Mouse (Mus musculus) thymus, adult 2 months (tissue): ENCODE results near the gene Fcer2a.

ENCODE experiments used
- CTCF ChIP-seq: fragments of 200-500 bp; IDR thresholded peaks from 2 replicates; pipeline ENCODE4 v1.5.1; 2012; ENCODE audit warnings: mild to moderate bottlenecking, control low read depth, low read length, moderate library complexity, borderline replicate concordance; ENCODE audit not compliant: control insufficient read depth, poor library complexity, insufficient read depth; ENCODE audit errors: extremely low read depth
- POLR2A ChIP-seq: fragments of 200-500 bp; IDR thresholded peaks from 2 replicates; pipeline ENCODE4 v1.6.1; 2012; ENCODE audit warnings: mild to moderate bottlenecking, low read length, control low read depth, moderate library complexity; ENCODE audit not compliant: control insufficient read depth, poor library complexity, insufficient read depth; ENCODE audit errors: extremely low read depth

- no peak for TF ChIP-seq CTCF
- no peak for TF ChIP-seq POLR2A
Measured at GRCm38 (mm10) chr8:3679656-3680055, 14.3 kb downstream of the Fcer2a start.
